Mouse (Mus musculus) heart, embryonic 14.5 days (tissue): ENCODE measurements around the gene Tmem247. TPM values are rescaled to one million over a fixed set of nuclear protein-coding genes. Genes with fewer than 3 reads are reported as not detected.
A peak's percentile ranks its signal among the peaks of the same experiment; 100 is the strongest.

Source experiments
- ATAC-seq: fragments of 200-750 bp; cut with Nextera tagmentation; 2 replicates; pipeline ENCODE4 v1.8.0; 2017; ENCODE audit warnings: low read depth, moderate TSS enrichment; ENCODE audit not compliant: insufficient number of reproducible peaks, insufficient read depth, low FRiP score
- H3K27ac ChIP-seq, 2 experiments: fragments of 200-500 bp in 1 of 2; fragments of 300-500 bp in 1 of 2; sonication (generic) in 1 of 2; replicated peaks in 1 of 2; 2 replicates each; pipeline ENCODE4 v1.5.1; 2012 to 2014; ENCODE audit warnings: low read depth in 2 of 2, low read length in 2 of 2, control low read depth in 1 of 2, mild to moderate bottlenecking in 1 of 2, mixed read lengths in 1 of 2; ENCODE audit not compliant: control insufficient read depth in 1 of 2, insufficient read depth in 1 of 2
- H3K27me3 ChIP-seq: fragments of 300-500 bp; sonication (generic); 2 replicates; pipeline ENCODE4 v1.6.1; 2014; ENCODE audit warnings: mild to moderate bottlenecking, low read length, control low read depth; ENCODE audit not compliant: control insufficient read depth, insufficient read depth
- H3K36me3 ChIP-seq: fragments of 300-500 bp; sonication (generic); 2 replicates; pipeline ENCODE4 v1.6.1; 2014; ENCODE audit warnings: mild to moderate bottlenecking, control low read depth, low read length, mixed read lengths; ENCODE audit not compliant: control insufficient read depth, insufficient read depth
- H3K4me1 ChIP-seq, 2 experiments: fragments of 200-500 bp in 1 of 2; fragments of 300-500 bp in 1 of 2; sonication (generic) in 1 of 2; 2 replicates each; pipeline ENCODE4 v1.6.1; 2012 to 2014; ENCODE audit warnings: low read length in 2 of 2, control low read depth in 1 of 2, mixed read lengths in 1 of 2; ENCODE audit not compliant: control insufficient read depth in 2 of 2, insufficient read depth in 2 of 2
- H3K4me2 ChIP-seq: fragments of 300-500 bp; sonication (generic); 2 replicates; pipeline ENCODE4 v1.6.1; 2014; ENCODE audit warnings: mild to moderate bottlenecking, low read length
- H3K4me3 ChIP-seq, 2 experiments: fragments of 200-500 bp in 1 of 2; fragments of 300-500 bp in 1 of 2; sonication (generic) in 1 of 2; 2 replicates each; pipeline ENCODE4 v1.5.1; 2012 to 2014; ENCODE audit warnings: low read length in 2 of 2, mild to moderate bottlenecking in 2 of 2, control low read depth in 1 of 2, low read depth in 1 of 2, moderate library complexity in 1 of 2; ENCODE audit not compliant: control insufficient read depth in 1 of 2, insufficient read depth in 1 of 2
- H3K9ac ChIP-seq: fragments of 300-500 bp; sonication (generic); 2 replicates; pipeline ENCODE4 v1.6.1; 2014; ENCODE audit warnings: mild to moderate bottlenecking, low read length
- H3K9me3 ChIP-seq: fragments of 300-500 bp; sonication (generic); 2 replicates; pipeline ENCODE4 v1.6.1; 2016; ENCODE audit warnings: low read length, control low read depth; ENCODE audit not compliant: control insufficient read depth
- WGBS: fragments of 180-500 bp; shearing (Covaris S2); extraction: QIAGEN DNeasy Blood & Tissue Kit; methylation state at CpG from one replicate; pipeline ENCODE4 v1.1.7; 2014; 5-methylcytosine and 5-hydroxymethylcytosine counted together
- polyA plus RNA-seq: library from polyadenylated mRNA; unstranded; fragments of >200 nt; fragmentation: Nextera tagmentation; extraction: Ambion mirVana; gene quantifications from 2 replicates; pipeline ENCODE4 v1.2.1, GENCODE M21; 2014

The Tmem247 gene
- polyA plus RNA-seq, 1 experiment from 2014 or later, result not detected

DNA sequence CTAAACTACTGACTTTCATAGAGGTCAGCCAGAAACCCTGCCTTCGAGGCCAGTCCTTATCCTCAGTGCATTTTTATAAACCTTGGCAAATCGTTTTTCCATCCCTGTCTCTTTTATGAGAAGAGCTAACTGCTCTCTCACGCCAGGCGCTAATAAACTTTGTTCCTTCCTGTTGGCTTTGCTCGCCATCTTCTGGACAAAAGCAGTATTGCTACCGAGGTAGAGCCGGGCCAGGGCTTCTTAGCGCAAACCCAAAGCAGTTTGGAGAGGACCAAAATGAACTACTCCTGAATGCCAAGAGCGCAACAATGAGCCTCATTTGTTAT lies 11.0 kb upstream of the Tmem247 start:
- H3K4me3 ChIP-seq, result no peak overlapping the region
- H3K27me3 ChIP-seq, result no peaks in the 10 kb centered on the region; the same call in 1 of the 2 replicates
- H3K27ac ChIP-seq, result peak overlapping the region; percentile 18 to 68; a peak in 3 of 4 replicates
- H3K36me3 ChIP-seq, result no peaks in the 10 kb centered on the region
- WGBS, result 5% methylated on average over 9 of the region's 9 CpGs
- H3K9me3 ChIP-seq, result no peaks in the 10 kb centered on the region
- H3K4me1 ChIP-seq, result peaks cover 24 to 27% of the 10 kb centered on the region in 2 experiments
- H3K9ac ChIP-seq, result peak overlapping the region; percentile 25; the same call in 1 of the 2 replicates
- ATAC-seq, result no peak
- H3K4me2 ChIP-seq, result peak overlapping the region; percentile 39

DNA sequence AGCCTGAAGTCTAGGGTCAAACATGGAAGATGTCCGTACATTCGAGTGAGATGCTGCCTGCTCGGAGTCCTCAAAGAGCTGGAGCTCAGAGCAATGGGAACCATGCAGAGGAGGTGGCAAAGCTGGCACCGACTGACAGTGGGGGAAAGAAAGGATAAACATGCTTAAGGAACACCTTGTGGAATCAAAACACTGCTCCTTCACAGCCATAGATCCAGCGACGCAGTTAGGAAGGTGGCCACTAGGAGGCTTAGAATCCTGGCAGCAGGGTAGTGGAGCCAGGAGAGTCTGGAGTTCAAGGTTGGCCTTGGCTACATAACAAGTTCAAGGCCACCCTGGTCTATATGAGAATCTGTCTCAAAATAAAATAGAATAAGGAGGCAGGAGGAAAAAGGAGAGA lies 10.5 kb upstream of the Tmem247 start:
- Histone ChIP-seq H3K4me2 (no peak overlapping the region), H3K27ac (no peak overlapping the region), H3K9me3 (no peaks in the 10 kb centered on the region), H3K27me3 (no peaks in the 10 kb centered on the region; the same call in 1 of the 2 replicates), H3K9ac (no peak overlapping the region), H3K4me1 (peaks cover 27 to 28% of the 10 kb centered on the region in 2 experiments), H3K4me3 (no peak overlapping the region), H3K36me3 (no peaks in the 10 kb centered on the region)
- ATAC-seq, result no peak
- 24% methylated on average over 6 of the region's 6 CpGs for WGBS

DNA sequence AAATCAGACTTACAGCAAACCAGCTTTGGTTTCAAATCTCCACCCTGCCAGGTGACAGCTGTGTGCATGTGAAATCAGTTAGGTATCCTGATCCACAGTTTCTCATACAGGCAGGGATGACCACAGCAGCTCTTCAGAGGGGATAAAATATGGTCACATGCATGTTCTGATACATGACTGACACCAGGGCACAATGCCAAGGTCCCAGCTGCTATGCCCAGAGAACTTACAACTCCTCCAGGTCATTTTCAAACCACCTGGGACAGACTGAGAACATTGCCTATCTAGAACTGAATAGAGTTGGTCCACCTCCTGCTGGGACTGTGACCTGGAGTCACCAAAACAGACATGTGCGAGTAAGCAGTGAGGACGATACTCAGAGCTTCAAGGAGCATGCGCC lies 10.1 kb upstream of the Tmem247 start:
- no peak for ATAC-seq
- Histone ChIP-seq H3K27ac (no peak overlapping the region), H3K9ac (no peak overlapping the region), H3K27me3 (no peaks in the 10 kb centered on the region; the same call in 1 of the 2 replicates), H3K4me1 (peaks cover 27 to 28% of the 10 kb centered on the region in 2 experiments), H3K4me2 (no peak overlapping the region), H3K9me3 (no peaks in the 10 kb centered on the region), H3K36me3 (no peaks in the 10 kb centered on the region), H3K4me3 (no peak overlapping the region)
- 89% methylated on average over 3 of the region's 3 CpGs for WGBS

DNA sequence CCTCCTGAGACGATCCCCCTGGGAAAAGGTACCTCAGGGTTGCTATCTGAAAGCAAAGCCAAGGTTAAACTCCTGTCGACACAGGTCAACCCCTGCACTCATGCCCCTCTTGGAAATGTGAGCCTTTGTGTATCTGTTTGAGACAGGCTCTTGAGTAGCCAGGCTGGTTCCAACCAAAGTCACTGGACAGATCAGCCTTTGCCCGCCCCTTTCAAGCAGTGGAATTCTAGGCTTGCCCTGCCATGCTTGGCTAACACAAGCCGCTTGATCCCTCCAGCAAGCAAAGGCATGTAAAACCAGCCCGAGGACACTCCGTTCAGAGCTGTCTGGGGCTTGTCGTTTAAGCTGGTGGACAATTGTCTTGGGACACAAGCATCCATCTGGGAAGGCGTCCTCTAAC lies 8.8 kb upstream of the Tmem247 start:
- H3K9me3 ChIP-seq, result no peaks in the 10 kb centered on the region
- whole genome bisulfite sequencing, result 49% methylated on average over 8 of the region's 8 CpGs
- H3K27ac ChIP-seq, result no peak overlapping the region
- H3K9ac ChIP-seq, result no peak overlapping the region
- H3K36me3 ChIP-seq, result no peaks in the 10 kb centered on the region
- no peak overlapping the region for H3K4me3 ChIP-seq
- no peak overlapping the region for H3K4me2 ChIP-seq
- ATAC-seq, result no peak
- H3K4me1 ChIP-seq, result peaks cover 27 to 28% of the 10 kb centered on the region in 2 experiments
- H3K27me3 ChIP-seq, result no peaks in the 10 kb centered on the region; the same call in 1 of the 2 replicates

DNA sequence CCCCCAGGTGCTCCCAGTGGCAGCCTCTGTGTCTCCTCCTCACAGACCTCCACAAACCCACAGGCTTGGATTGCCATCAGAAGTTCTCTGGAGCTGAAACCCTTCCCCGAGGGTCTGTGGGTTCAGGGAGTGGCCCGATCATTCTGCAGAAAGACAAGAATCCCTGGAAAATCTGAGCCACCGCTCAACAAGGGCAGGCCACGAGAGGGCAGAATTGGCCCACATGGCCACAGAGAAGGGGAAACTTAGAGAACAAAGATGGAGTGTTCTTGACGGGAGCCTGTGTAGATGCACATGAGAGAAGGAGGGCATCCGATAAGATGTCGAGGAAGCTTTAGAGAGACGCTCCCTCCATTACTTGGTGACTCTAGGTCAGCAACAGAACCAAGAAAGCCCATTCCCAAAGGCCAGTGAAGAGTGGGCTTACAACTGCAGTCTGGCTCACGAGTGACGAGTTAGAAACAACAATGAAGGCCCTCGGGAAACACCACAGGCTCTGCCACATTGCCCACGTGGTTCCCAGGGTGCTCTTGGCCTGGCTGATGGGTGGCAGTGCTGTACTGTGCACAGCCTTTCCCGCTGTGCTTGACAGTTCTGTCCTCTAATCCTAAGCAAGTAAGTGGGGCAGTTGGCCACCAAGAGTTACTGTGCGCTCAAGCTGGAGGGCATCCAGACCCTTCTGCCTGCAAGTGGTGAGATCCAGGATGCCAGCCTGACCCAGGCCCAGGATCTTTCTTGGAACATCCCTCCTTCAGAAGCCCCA lies 7.2 kb upstream of the Tmem247 start:
- WGBS, result 66% methylated on average over 14 of the region's 14 CpGs
- Histone ChIP-seq H3K36me3 (no peaks in the 10 kb centered on the region), H3K4me1 (peaks cover 11 to 16% of the 10 kb centered on the region in 2 experiments), H3K9me3 (no peaks in the 10 kb centered on the region), H3K4me2 (no peak overlapping the region), H3K27me3 (no peaks in the 10 kb centered on the region; the same call in 1 of the 2 replicates), H3K9ac (no peak overlapping the region), H3K4me3 (no peak overlapping the region), H3K27ac (no peak overlapping the region)
- no peak for ATAC-seq

DNA sequence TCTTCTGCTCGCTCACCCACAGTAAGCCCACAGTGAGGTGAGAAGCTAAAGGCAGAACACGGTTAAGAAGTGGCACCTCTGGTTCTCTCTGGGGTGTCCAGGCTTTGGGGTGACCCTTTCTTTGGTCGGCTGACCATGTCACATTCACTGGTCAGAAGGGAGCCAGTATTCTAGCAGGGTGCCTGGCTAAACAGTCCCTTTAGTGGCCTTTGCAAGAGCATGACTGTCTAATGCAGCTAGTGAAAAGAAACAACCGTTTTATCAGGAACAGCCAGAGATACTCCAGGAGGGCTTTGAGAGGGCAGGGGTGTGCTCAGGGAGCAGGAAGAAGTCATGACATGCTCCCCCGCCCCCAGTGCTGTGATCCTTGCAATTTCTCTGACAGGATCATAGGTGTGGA lies 5.9 kb upstream of the Tmem247 start:
- no peak overlapping the region for H3K4me3 ChIP-seq
- no peaks in the 10 kb centered on the region; the same call in 1 of the 2 replicates for H3K27me3 ChIP-seq
- no peaks in the 10 kb centered on the region for H3K9me3 ChIP-seq
- peaks cover 0 to 6% of the 10 kb centered on the region in 2 experiments; a peak in 3 of 4 replicates for H3K4me1 ChIP-seq
- no peak overlapping the region for H3K4me2 ChIP-seq
- H3K36me3 ChIP-seq, result no peaks in the 10 kb centered on the region
- WGBS, result 40% methylated on average over 5 of the region's 5 CpGs
- no peak for ATAC-seq
- no peak overlapping the region for H3K27ac ChIP-seq
- H3K9ac ChIP-seq, result no peak overlapping the region

DNA sequence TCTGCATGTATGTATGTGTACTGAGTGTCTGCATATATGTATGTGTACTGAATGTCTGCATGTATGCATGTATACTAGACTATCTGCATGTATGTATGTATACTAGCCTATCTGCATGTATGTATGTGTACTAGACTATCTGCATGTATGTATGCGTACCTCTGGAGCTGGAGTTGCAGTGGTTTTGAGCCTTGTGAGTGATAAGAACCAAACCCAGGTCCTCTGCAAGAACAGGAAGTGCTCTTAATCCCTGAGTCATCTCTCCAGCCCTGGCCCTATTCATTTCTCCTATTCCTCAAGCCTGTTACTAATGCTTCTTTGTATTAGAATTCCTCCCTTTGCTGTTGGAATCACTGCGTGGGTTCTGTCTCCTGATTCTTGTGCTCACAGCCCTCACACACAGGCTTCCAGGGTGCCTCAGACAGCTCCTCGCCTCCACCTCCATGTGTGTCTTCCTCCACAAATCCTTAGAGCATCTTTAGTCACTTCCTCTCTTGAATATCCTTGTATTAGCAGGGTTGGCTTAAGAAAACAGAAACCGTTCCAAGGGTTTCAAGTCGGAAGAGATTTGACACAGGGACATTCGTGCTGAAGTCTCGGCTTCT lies 4.0 kb upstream of the Tmem247 start:
- H3K27me3 ChIP-seq, result no peaks in the 10 kb centered on the region
- H3K4me2 ChIP-seq, result no peak overlapping the region
- H3K4me3 ChIP-seq, result no peak overlapping the region
- no peak overlapping the region for H3K27ac ChIP-seq
- no peaks in the 10 kb centered on the region for H3K36me3 ChIP-seq
- H3K4me1 ChIP-seq, result peaks cover 0 to 6% of the 10 kb centered on the region in 2 experiments; a peak in 3 of 4 replicates
- H3K9me3 ChIP-seq, result no peaks in the 10 kb centered on the region
- WGBS, result 63% methylated on average over 7 of the region's 7 CpGs
- no peak overlapping the region for H3K9ac ChIP-seq
- no peak for ATAC-seq
